Mouse (Mus musculus) forebrain, embryonic 16.5 days (tissue): Measurements from ENCODE around the gene Orai1. TPM values are rescaled to one million over a fixed set of nuclear protein-coding genes. Genes with fewer than 3 reads are reported as not detected.

ENCODE experiments used
- ATAC-seq: fragments of 200-750 bp; cut with Nextera tagmentation; 2 replicates; pipeline ENCODE4 v1.8.0; 2017; ENCODE audit warnings: mild to moderate bottlenecking, moderate library complexity
- H3K27ac ChIP-seq: fragments of 300-500 bp; sonication (generic); 2 replicates; pipeline ENCODE4 v1.5.1; 2014; ENCODE audit warnings: low read length, control low read depth
- H3K27me3 ChIP-seq: fragments of 300-500 bp; sonication (generic); replicated peaks from 2 replicates; pipeline ENCODE4 v1.6.1; 2014; ENCODE audit warnings: low read length; ENCODE audit not compliant: control insufficient read depth, insufficient read depth
- H3K36me3 ChIP-seq: fragments of 300-500 bp; sonication (generic); 2 replicates; pipeline ENCODE4 v1.6.1; 2014; ENCODE audit not compliant: control insufficient read depth, insufficient read depth
- H3K4me1 ChIP-seq: fragments of 300-500 bp; sonication (generic); replicated peaks from 2 replicates; pipeline ENCODE4 v1.6.1; 2014; ENCODE audit warnings: low read length; ENCODE audit not compliant: control insufficient read depth, insufficient read depth
- H3K4me2 ChIP-seq: fragments of 300-500 bp; sonication (generic); 2 replicates; pipeline ENCODE4 v1.6.1; 2014; ENCODE audit warnings: mild to moderate bottlenecking, low read length, control low read depth
- H3K4me3 ChIP-seq: fragments of 300-500 bp; sonication (generic); replicated peaks from 2 replicates; pipeline ENCODE4 v1.5.1; 2014; ENCODE audit warnings: mild to moderate bottlenecking, low read length, control low read depth
- H3K9ac ChIP-seq: fragments of 300-500 bp; sonication (generic); replicated peaks from 2 replicates; pipeline ENCODE4 v1.6.1; 2014; ENCODE audit warnings: low read depth, low read length, control low read depth
- H3K9me3 ChIP-seq: fragments of 300-500 bp; sonication (generic); 2 replicates; pipeline ENCODE4 v1.6.1; 2016; ENCODE audit warnings: low read length; ENCODE audit not compliant: control insufficient read depth
- WGBS: fragments of 180-500 bp; shearing (Covaris S2); extraction: QIAGEN DNeasy Blood & Tissue Kit; methylation state at CpG from one replicate; pipeline ENCODE4 v1.1.7; 2014; 5-methylcytosine and 5-hydroxymethylcytosine counted together
- polyA plus RNA-seq: library from polyadenylated mRNA; unstranded; fragments of >200 nt; fragmentation: Nextera tagmentation; extraction: Ambion mirVana; gene quantifications from 2 replicates; pipeline ENCODE4 v1.2.1, GENCODE M21; 2015

Orai1 gene
- polyA plus RNA-seq, 1 experiment from 2014 or later: 13.0 TPM

GRCm38 (mm10) chr5:123024312-123024711 is 9.4 kb downstream of the Orai1 start:
- Histone ChIP-seq H3K4me1 (peaks cover 10% of the 10 kb centered on the region), H3K9me3 (no peaks in the 10 kb centered on the region), H3K36me3 (no peaks in the 10 kb centered on the region), H3K9ac (no peak overlapping the region), H3K27me3 (no peaks in the 10 kb centered on the region), H3K27ac (no peak overlapping the region), H3K4me2 (no peak overlapping the region), H3K4me3 (no peak overlapping the region)
- WGBS: 95% methylated on average over 6 of the region's 6 CpGs
- no peak for ATAC-seq

GRCm38 (mm10) chr5:123024965-123025573 is 10.2 kb downstream of the Orai1 start:
- no peaks in the 10 kb centered on the region for H3K27me3 ChIP-seq
- no peaks in the 10 kb centered on the region for H3K9me3 ChIP-seq
- H3K36me3 ChIP-seq: peaks cover 3% of the 10 kb centered on the region; the same call in 1 of the 2 replicates
- no peak overlapping the region for H3K9ac ChIP-seq
- no peak overlapping the region for H3K27ac ChIP-seq
- H3K4me2 ChIP-seq: no peak overlapping the region
- no peak overlapping the region for H3K4me3 ChIP-seq
- ATAC-seq: no peak
- 88% methylated on average over 9 of the region's 9 CpGs for WGBS
- H3K4me1 ChIP-seq: peaks cover 2% of the 10 kb centered on the region

- ATAC-seq: no peak
- Histone ChIP-seq H3K9me3 (no peaks in the 10 kb centered on the region), H3K4me2 (no peak overlapping the region), H3K27me3 (no peaks in the 10 kb centered on the region), H3K9ac (no peak overlapping the region), H3K4me1 (0 out of 2 replicates have a peak, but pooled peaks cover 2% of the 10 kb centered on the region), H3K36me3 (peaks cover 3% of the 10 kb centered on the region; the same call in 1 of the 2 replicates), H3K27ac (no peak overlapping the region), H3K4me3 (no peak overlapping the region)
- WGBS: 61% methylated on average over 6 of the region's 6 CpGs
These were observed 11.5 kb downstream of the Orai1 start for GRCm38 (mm10) chr5:123026414-123026813.

GRCm38 (mm10) chr5:123027436-123027835 is 12.6 kb downstream of the Orai1 start:
- Histone ChIP-seq H3K36me3 (peaks cover 3% of the 10 kb centered on the region; the same call in 1 of the 2 replicates), H3K27ac (no peak overlapping the region), H3K4me1 (0 out of 2 replicates have a peak, but pooled peaks cover 2% of the 10 kb centered on the region), H3K27me3 (no peaks in the 10 kb centered on the region), H3K4me2 (no peak overlapping the region), H3K9ac (no peak overlapping the region), H3K9me3 (no peaks in the 10 kb centered on the region), H3K4me3 (no peak overlapping the region)
- 65% methylated on average over 6 of the region's 6 CpGs for WGBS
- no peak for ATAC-seq

- 91% methylated on average over 7 of the region's 7 CpGs for WGBS
- Histone ChIP-seq H3K4me2 (no peak overlapping the region), H3K4me1 (0 out of 2 replicates have a peak, but pooled peaks cover 2% of the 10 kb centered on the region), H3K36me3 (peaks cover 3% of the 10 kb centered on the region; the same call in 1 of the 2 replicates), H3K27me3 (no peaks in the 10 kb centered on the region), H3K4me3 (no peak overlapping the region), H3K9ac (no peak overlapping the region), H3K27ac (no peak overlapping the region), H3K9me3 (no peaks in the 10 kb centered on the region)
- no peak for ATAC-seq
These were observed 14.9 kb downstream of the Orai1 start for GRCm38 (mm10) chr5:123029729-123030128.

- no peak overlapping the region for H3K9ac ChIP-seq
- peaks cover 3% of the 10 kb centered on the region; the same call in 1 of the 2 replicates for H3K36me3 ChIP-seq
- H3K27ac ChIP-seq: no peak overlapping the region
- H3K4me3 ChIP-seq: no peak overlapping the region
- H3K27me3 ChIP-seq: no peaks in the 10 kb centered on the region
- H3K9me3 ChIP-seq: no peaks in the 10 kb centered on the region
- no peak for ATAC-seq
- 93% methylated on average over 3 of the region's 3 CpGs for WGBS
- H3K4me1 ChIP-seq: peaks cover 6% of the 10 kb centered on the region; the same call in 1 of the 2 replicates
- no peak overlapping the region for H3K4me2 ChIP-seq
These were observed 16.4 kb downstream of the Orai1 start for GRCm38 (mm10) chr5:123031312-123031711.

GRCm38 (mm10) chr5:123033646-123034160 is 18.8 kb downstream of the Orai1 start:
- Histone ChIP-seq H3K36me3 (peaks cover 3% of the 10 kb centered on the region; the same call in 1 of the 2 replicates), H3K4me3 (no peak overlapping the region), H3K9ac (no peak overlapping the region), H3K27ac (no peak overlapping the region), H3K9me3 (no peaks in the 10 kb centered on the region), H3K4me1 (peaks cover 4% of the 10 kb centered on the region; the same call in 1 of the 2 replicates), H3K4me2 (no peak overlapping the region), H3K27me3 (no peaks in the 10 kb centered on the region)
- no peak for ATAC-seq
- 76% methylated on average over 7 of the region's 7 CpGs for WGBS

- Histone ChIP-seq H3K9ac (no peak overlapping the region), H3K27ac (no peak overlapping the region), H3K4me1 (peaks cover 9% of the 10 kb centered on the region), H3K4me2 (no peak overlapping the region), H3K27me3 (no peaks in the 10 kb centered on the region), H3K9me3 (no peaks in the 10 kb centered on the region), H3K36me3 (no peaks in the 10 kb centered on the region), H3K4me3 (no peak overlapping the region)
- ATAC-seq: no peak
- WGBS: 88% methylated on average over 4 of the region's 4 CpGs
These were observed 20.2 kb downstream of the Orai1 start for GRCm38 (mm10) chr5:123035089-123035488.

- Histone ChIP-seq H3K36me3 (no peaks in the 10 kb centered on the region), H3K9ac (no peak overlapping the region), H3K27me3 (no peaks in the 10 kb centered on the region), H3K4me1 (peaks cover 9% of the 10 kb centered on the region), H3K4me2 (no peak overlapping the region), H3K9me3 (no peaks in the 10 kb centered on the region), H3K27ac (no peak overlapping the region), H3K4me3 (no peak overlapping the region)
- WGBS: 36% methylated on average over 6 of the region's 6 CpGs
- ATAC-seq: no peak
These were observed 20.7 kb downstream of the Orai1 start for GRCm38 (mm10) chr5:123035564-123035963.
